Mouse (Mus musculus): ENCODE measurements around the gene Ptges2. TPM values are rescaled to one million over a fixed set of nuclear protein-coding genes. Genes with fewer than 3 reads are reported as not detected.
A peak's percentile ranks its signal among the peaks of the same experiment; 100 is the strongest.
"Not testable (repeated sequence)": the region's sequence is repeated elsewhere in the genome, so short reads cannot be mapped to it uniquely, and the experiment has no call there.

Gene Ptges2
- total and polyA plus RNA-seq, 3 experiments, result 6.8 to 13.8 (median 11.5) TPM

DNA sequence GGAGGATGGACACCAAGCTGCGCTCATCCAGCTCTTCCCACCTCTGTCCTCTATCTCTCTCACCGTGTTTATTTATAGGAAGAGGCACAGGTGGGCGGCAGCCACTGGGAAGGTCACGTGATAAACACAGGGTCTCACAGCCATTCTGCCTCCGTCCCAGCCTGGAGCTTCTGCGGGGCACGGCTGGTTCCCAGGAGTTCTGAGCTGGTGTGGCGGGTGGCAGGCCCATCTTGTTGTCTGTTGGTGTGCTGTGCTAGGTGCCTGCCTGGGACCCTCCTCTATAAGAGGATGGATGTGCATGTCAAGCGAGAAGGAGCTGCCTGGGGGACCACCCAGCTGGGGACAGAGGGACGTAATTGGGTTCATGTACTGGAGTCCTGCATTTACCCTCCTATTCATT is 37.3 kb upstream of the Ptges2 start:
- no peak overlapping the region for H3K4me3 ChIP-seq (ENCODE audit: low read depth, low read length)
- DNase-seq (ENCODE audit: low spot score) (no peak), ATAC-seq (ENCODE audit: extremely low read depth, insufficient number of reproducible peaks, low FRiP score, poor library complexity, severe bottlenecking) (no peak)
- TF ChIP-seq TAL1 (conservative IDR thresholded peaks at IDR 0.05; ENCODE audit: low read depth, low read length) (no peak), GATA2 (IDR thresholded peaks at IDR 0.05; ENCODE audit: borderline replicate concordance, low read depth, low read length) (no peak), POLR2AphosphoS5 (IDR thresholded peaks at IDR 0.05; ENCODE audit: insufficient replicate concordance, low read depth, low read length) (no peak), GATA1 (IDR thresholded peaks at IDR 0.05; ENCODE audit: borderline replicate concordance, low read length) (no peak), CTCF (IDR thresholded peaks at IDR 0.05; ENCODE audit: low read depth, low read length) (no peak)
- no peaks in the 10 kb centered on the region for H3K36me3 ChIP-seq (replicated peaks)
- H3K9me3 ChIP-seq (replicated peaks), result no peaks in the 10 kb centered on the region
- H3K27me3 ChIP-seq (ENCODE audit: insufficient read depth, low read length), result peaks cover 46% of the 10 kb centered on the region
- H3K4me1 ChIP-seq (ENCODE audit: insufficient read depth, low read depth, low read length), result peaks cover 37% of the 10 kb centered on the region

- TF ChIP-seq GATA2 (IDR thresholded peaks at IDR 0.05; ENCODE audit: borderline replicate concordance, low read depth, low read length), result no peak
- TF ChIP-seq GATA1 (IDR thresholded peaks at IDR 0.05; ENCODE audit: borderline replicate concordance, low read length), result no peak
- no peak for TF ChIP-seq CTCF (IDR thresholded peaks at IDR 0.05; ENCODE audit: low read depth, low read length)
- TF ChIP-seq POLR2AphosphoS5 (IDR thresholded peaks at IDR 0.05; ENCODE audit: insufficient replicate concordance, low read depth, low read length), result no peak
- no peak for TF ChIP-seq TAL1 (conservative IDR thresholded peaks at IDR 0.05; ENCODE audit: low read depth, low read length)
- peaks cover 46% of the 10 kb centered on the region for H3K27me3 ChIP-seq (ENCODE audit: insufficient read depth, low read length)
- ATAC-seq (ENCODE audit: extremely low read depth, insufficient number of reproducible peaks, low FRiP score, poor library complexity, severe bottlenecking), result no peak
- peak overlapping the region; percentile 72 for H3K4me3 ChIP-seq (ENCODE audit: low read depth, low read length)
- peak; percentile 39 for DNase-seq (ENCODE audit: low spot score)
- peaks cover 22% of the 10 kb centered on the region for H3K36me3 ChIP-seq (replicated peaks)
- H3K9me3 ChIP-seq (replicated peaks), result no peaks in the 10 kb centered on the region
- peaks cover 39% of the 10 kb centered on the region for H3K4me1 ChIP-seq (ENCODE audit: insufficient read depth, low read depth, low read length)
Observed at GRCm38 (mm10) chr2:32360741-32361140, 35.0 kb upstream of the Ptges2 start.

- Histone ChIP-seq H3K36me3 (replicated peaks) (peaks cover 29% of the 10 kb centered on the region), H3K4me1 (ENCODE audit: insufficient read depth, low read depth, low read length) (peaks cover 46% of the 10 kb centered on the region), H3K27me3 (ENCODE audit: insufficient read depth, low read length) (peaks cover 39% of the 10 kb centered on the region), H3K9me3 (replicated peaks) (no peaks in the 10 kb centered on the region), H3K4me3 (ENCODE audit: low read depth, low read length) (peak overlapping the region; percentile 72)
- TF ChIP-seq CTCF (IDR thresholded peaks at IDR 0.05; ENCODE audit: low read depth, low read length) (no peak), POLR2AphosphoS5 (IDR thresholded peaks at IDR 0.05; ENCODE audit: insufficient replicate concordance, low read depth, low read length) (no peak), TAL1 (conservative IDR thresholded peaks at IDR 0.05; ENCODE audit: low read depth, low read length) (no peak), GATA1 (IDR thresholded peaks at IDR 0.05; ENCODE audit: borderline replicate concordance, low read length) (no peak), GATA2 (IDR thresholded peaks at IDR 0.05; ENCODE audit: borderline replicate concordance, low read depth, low read length) (no peak)
- DNase-seq (ENCODE audit: low spot score), result peak; percentile 65
- no peak for ATAC-seq (ENCODE audit: extremely low read depth, insufficient number of reproducible peaks, low FRiP score, poor library complexity, severe bottlenecking)
Observed at GRCm38 (mm10) chr2:32361437-32361836, 34.3 kb upstream of the Ptges2 start.

DNA sequence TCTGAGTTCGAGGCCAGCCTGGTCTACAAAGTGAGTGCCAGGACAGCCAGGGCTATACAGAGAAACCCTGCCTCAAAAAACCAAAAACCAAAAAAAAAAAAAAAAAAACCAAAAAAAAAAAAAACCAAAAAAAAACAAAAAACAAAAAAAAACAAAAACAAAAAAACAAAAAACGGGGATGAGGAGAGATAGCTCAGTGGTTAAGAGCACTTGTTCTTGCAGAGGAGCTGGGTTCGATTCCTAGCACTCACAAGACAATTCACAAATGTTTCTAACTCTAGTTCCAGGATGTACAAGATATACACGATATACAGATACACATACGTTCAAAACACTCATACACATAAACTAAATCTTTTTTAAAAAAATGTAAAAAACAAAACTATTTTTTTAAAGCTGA is 33.4 kb upstream of the Ptges2 start:
- Histone ChIP-seq H3K4me1 (ENCODE audit: insufficient read depth, low read depth, low read length) (peaks cover 46% of the 10 kb centered on the region), H3K27me3 (ENCODE audit: insufficient read depth, low read length) (peaks cover 31% of the 10 kb centered on the region), H3K4me3 (ENCODE audit: low read depth, low read length) (peak overlapping the region; percentile 89), H3K36me3 (replicated peaks) (peaks cover 37% of the 10 kb centered on the region)
- not testable (repeated sequence) for H3K9me3 ChIP-seq (replicated peaks); DNase-seq (ENCODE audit: low spot score); ATAC-seq (ENCODE audit: extremely low read depth, insufficient number of reproducible peaks, low FRiP score, poor library complexity, severe bottlenecking)

DNA sequence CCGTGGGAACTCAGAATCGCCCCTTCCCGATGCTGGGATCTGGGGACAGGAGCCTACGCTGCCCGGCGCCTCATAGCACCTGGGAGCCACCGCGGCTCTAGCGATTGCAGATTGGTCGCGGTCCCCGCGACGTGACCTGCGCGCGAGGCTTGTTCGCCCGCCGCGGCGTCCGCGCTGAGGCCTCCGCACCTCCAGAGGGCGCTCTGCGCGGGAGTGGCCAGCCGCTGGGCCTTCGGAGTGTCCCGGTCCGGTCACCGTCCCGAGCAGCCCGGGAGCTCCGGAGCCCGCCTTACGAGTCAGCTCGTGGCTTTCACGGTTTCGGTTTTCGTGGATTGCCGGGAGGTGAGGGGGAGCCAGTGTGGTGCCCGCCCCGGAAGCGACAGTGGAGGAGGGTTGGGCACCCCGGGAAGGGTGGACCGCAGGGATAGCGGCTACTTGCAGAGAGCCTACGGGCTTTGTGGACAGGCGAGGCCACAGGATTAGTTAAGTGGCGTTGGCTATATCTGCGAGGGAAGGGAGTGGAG is 32.8 kb upstream of the Ptges2 start:
- DNase-seq (ENCODE audit: low spot score) (peak; percentile 88), ATAC-seq (ENCODE audit: extremely low read depth, insufficient number of reproducible peaks, low FRiP score, poor library complexity, severe bottlenecking) (peak; percentile 47)
- Histone ChIP-seq H3K27me3 (ENCODE audit: insufficient read depth, low read length) (peaks cover 25% of the 10 kb centered on the region), H3K9me3 (replicated peaks) (no peaks in the 10 kb centered on the region), H3K36me3 (replicated peaks) (peaks cover 43% of the 10 kb centered on the region), H3K4me3 (ENCODE audit: low read depth, low read length) (peak overlapping the region; percentile 89), H3K4me1 (ENCODE audit: insufficient read depth, low read depth, low read length) (peaks cover 43% of the 10 kb centered on the region)
- TF ChIP-seq GATA2 (IDR thresholded peaks at IDR 0.05; ENCODE audit: borderline replicate concordance, low read depth, low read length) (no peak), CTCF (IDR thresholded peaks at IDR 0.05; ENCODE audit: low read depth, low read length) (peak; percentile 79)

- peak; percentile 48 for ATAC-seq (ENCODE audit: extremely low read depth, insufficient number of reproducible peaks, low FRiP score, poor library complexity, severe bottlenecking)
- DNase-seq (ENCODE audit: low spot score), result peak; percentile 45
- no peak for TF ChIP-seq POLR2AphosphoS5 (IDR thresholded peaks at IDR 0.05; ENCODE audit: insufficient replicate concordance, low read depth, low read length)
- no peak for TF ChIP-seq CTCF (IDR thresholded peaks at IDR 0.05; ENCODE audit: low read depth, low read length)
- TF ChIP-seq TAL1 (conservative IDR thresholded peaks at IDR 0.05; ENCODE audit: low read depth, low read length), result no peak
- no peak for TF ChIP-seq GATA2 (IDR thresholded peaks at IDR 0.05; ENCODE audit: borderline replicate concordance, low read depth, low read length)
- no peak for TF ChIP-seq GATA1 (IDR thresholded peaks at IDR 0.05; ENCODE audit: borderline replicate concordance, low read length)
- Histone ChIP-seq H3K27me3 (ENCODE audit: insufficient read depth, low read length) (peaks cover 19% of the 10 kb centered on the region), H3K9me3 (replicated peaks) (no peaks in the 10 kb centered on the region), H3K36me3 (replicated peaks) (peaks cover 48% of the 10 kb centered on the region), H3K4me1 (ENCODE audit: insufficient read depth, low read depth, low read length) (peaks cover 38% of the 10 kb centered on the region), H3K4me3 (ENCODE audit: low read depth, low read length) (peak overlapping the region; percentile 89)
Observed at GRCm38 (mm10) chr2:32363376-32364106, 32.2 kb upstream of the Ptges2 start.
